Mouse (Mus musculus): ENCODE measurements at regions not wholly inside any gene's neighbourhood (a gene's known extent, or its start where the extent isn't known, plus 50 kb on each side); places are given as distances from the start of the nearest gene placed in this dataset.

- H3K4me1 ChIP-seq (replicated peaks): no peaks in the 10 kb centered on the region
- no peak overlapping the region for H3K27ac ChIP-seq
- no peaks in the 10 kb centered on the region for H3K9me3 ChIP-seq
- H3K4me3 ChIP-seq: no peak overlapping the region
- DNase-seq (ENCODE audit: low spot score): no peak
- H3K27me3 ChIP-seq (ENCODE audit: insufficient read depth, poor library complexity, severe bottlenecking): no peaks in the 10 kb centered on the region
- 75% methylated on average over 2 of the region's 2 CpGs for whole genome bisulfite sequencing
- H3K36me3 ChIP-seq: no peaks in the 10 kb centered on the region
Measured at GRCm38 (mm10) chr13:81852309-81852978, 69.6 kb downstream of the Cetn3 start.

GRCm38 (mm10) chr13:81856072-81856471 is 73.2 kb downstream of the Cetn3 start:
- H3K9me3 ChIP-seq: no peaks in the 10 kb centered on the region
- WGBS: 64% methylated on average over 4 of the region's 4 CpGs
- H3K27me3 ChIP-seq (ENCODE audit: insufficient read depth, poor library complexity, severe bottlenecking): no peaks in the 10 kb centered on the region
- H3K27ac ChIP-seq: no peak overlapping the region
- no peak overlapping the region for H3K4me3 ChIP-seq
- DNase-seq (ENCODE audit: low spot score): no peak
- H3K36me3 ChIP-seq: no peaks in the 10 kb centered on the region
- no peaks in the 10 kb centered on the region for H3K4me1 ChIP-seq (replicated peaks)

GRCm38 (mm10) chr13:81860683-81861082 is 77.8 kb downstream of the Cetn3 start:
- no peak for DNase-seq (ENCODE audit: low spot score)
- H3K27ac ChIP-seq: no peak overlapping the region
- WGBS: 84% methylated on average over 4 of the region's 4 CpGs
- H3K9me3 ChIP-seq: no peaks in the 10 kb centered on the region
- no peaks in the 10 kb centered on the region for H3K4me1 ChIP-seq (replicated peaks)
- no peak overlapping the region for H3K4me3 ChIP-seq
- H3K27me3 ChIP-seq (ENCODE audit: insufficient read depth, poor library complexity, severe bottlenecking): no peaks in the 10 kb centered on the region
- no peaks in the 10 kb centered on the region for H3K36me3 ChIP-seq

- Histone ChIP-seq H3K4me1 (replicated peaks) (no peaks in the 10 kb centered on the region), H3K36me3 (no peaks in the 10 kb centered on the region), H3K27ac (no peak overlapping the region), H3K9me3 (no peaks in the 10 kb centered on the region), H3K27me3 (ENCODE audit: insufficient read depth, poor library complexity, severe bottlenecking) (no peaks in the 10 kb centered on the region), H3K4me3 (no peak overlapping the region)
- DNase-seq (ENCODE audit: low spot score): no peak
- WGBS: 84% methylated on average over 5 of the region's 5 CpGs
Measured at GRCm38 (mm10) chr13:81861886-81862600, 79.2 kb downstream of the Cetn3 start.

- WGBS: 76% methylated on average over 9 of the region's 9 CpGs
- Histone ChIP-seq H3K9me3 (no peaks in the 10 kb centered on the region), H3K4me3 (no peak overlapping the region), H3K36me3 (no peaks in the 10 kb centered on the region), H3K4me1 (replicated peaks) (peaks cover 7% of the 10 kb centered on the region; the same call in 1 of the 2 replicates), H3K27me3 (ENCODE audit: insufficient read depth, poor library complexity, severe bottlenecking) (no peaks in the 10 kb centered on the region), H3K27ac (no peak overlapping the region)
- no peak for DNase-seq (ENCODE audit: low spot score)
Measured at GRCm38 (mm10) chr13:81871226-81871625, 88.3 kb downstream of the Cetn3 start.

- no peak overlapping the region for H3K27ac ChIP-seq
- WGBS: 79% methylated on average over 6 of the region's 6 CpGs
- H3K9me3 ChIP-seq: no peaks in the 10 kb centered on the region
- H3K4me3 ChIP-seq: no peak overlapping the region
- no peaks in the 10 kb centered on the region for H3K4me1 ChIP-seq (replicated peaks)
- no peaks in the 10 kb centered on the region for H3K36me3 ChIP-seq
- DNase-seq (ENCODE audit: low spot score): no peak
- no peaks in the 10 kb centered on the region for H3K27me3 ChIP-seq (ENCODE audit: insufficient read depth, poor library complexity, severe bottlenecking)
Measured at GRCm38 (mm10) chr13:81885879-81886278, 103.0 kb downstream of the Cetn3 start.

- no peaks in the 10 kb centered on the region for H3K4me1 ChIP-seq (replicated peaks)
- H3K27me3 ChIP-seq (ENCODE audit: insufficient read depth, poor library complexity, severe bottlenecking): no peaks in the 10 kb centered on the region
- H3K4me3 ChIP-seq: no peak overlapping the region
- no peaks in the 10 kb centered on the region for H3K9me3 ChIP-seq
- DNase-seq (ENCODE audit: low spot score): no peak
- H3K27ac ChIP-seq: no peak overlapping the region
- no peaks in the 10 kb centered on the region for H3K36me3 ChIP-seq
- WGBS: 84% methylated on average over 4 of the region's 4 CpGs
Measured at GRCm38 (mm10) chr13:81930266-81930665, 147.4 kb downstream of the Cetn3 start.

GRCm38 (mm10) chr13:81931199-81931598 is 148.3 kb downstream of the Cetn3 start:
- no peak for DNase-seq (ENCODE audit: low spot score)
- 93% methylated on average over 2 of the region's 2 CpGs for WGBS

GRCm38 (mm10) chr13:81937061-81937460 is 154.2 kb downstream of the Cetn3 start:
- no peaks in the 10 kb centered on the region for H3K27me3 ChIP-seq (ENCODE audit: insufficient read depth, poor library complexity, severe bottlenecking)
- no peak overlapping the region for H3K4me3 ChIP-seq
- 81% methylated on average over 3 of the region's 3 CpGs for WGBS
- H3K4me1 ChIP-seq (replicated peaks): no peaks in the 10 kb centered on the region
- H3K36me3 ChIP-seq: no peaks in the 10 kb centered on the region
- no peak overlapping the region; the same call in 1 of the 2 replicates for H3K27ac ChIP-seq
- no peaks in the 10 kb centered on the region for H3K9me3 ChIP-seq
- no peak for DNase-seq (ENCODE audit: low spot score)

More at GRCm38 (mm10) chr13:81931199-81931598, 148.3 kb downstream of the Cetn3 start:
- H3K27ac ChIP-seq: no peak overlapping the region
- no peaks in the 10 kb centered on the region for H3K36me3 ChIP-seq
- no peaks in the 10 kb centered on the region for H3K4me1 ChIP-seq (replicated peaks)
- H3K4me3 ChIP-seq: no peak overlapping the region
- no peaks in the 10 kb centered on the region for H3K27me3 ChIP-seq (ENCODE audit: insufficient read depth, poor library complexity, severe bottlenecking)
- no peaks in the 10 kb centered on the region for H3K9me3 ChIP-seq

GRCm38 (mm10) chr13:81944047-81944446 is 161.2 kb downstream of the Cetn3 start:
- H3K27ac ChIP-seq: no peak overlapping the region
- DNase-seq (ENCODE audit: low spot score): peak; percentile 78
- 15% methylated on average over 9 of the region's 9 CpGs for WGBS
- peak overlapping the region; percentile 36; the same call in 1 of the 2 replicates for H3K4me3 ChIP-seq
- H3K4me1 ChIP-seq (replicated peaks): peaks cover 14% of the 10 kb centered on the region
- no peaks in the 10 kb centered on the region for H3K9me3 ChIP-seq
- H3K36me3 ChIP-seq: no peaks in the 10 kb centered on the region
- H3K27me3 ChIP-seq (ENCODE audit: insufficient read depth, poor library complexity, severe bottlenecking): no peaks in the 10 kb centered on the region

- Histone ChIP-seq H3K27me3 (ENCODE audit: insufficient read depth, poor library complexity, severe bottlenecking) (no peaks in the 10 kb centered on the region), H3K4me1 (replicated peaks) (peaks cover 14% of the 10 kb centered on the region), H3K36me3 (no peaks in the 10 kb centered on the region), H3K27ac (no peak overlapping the region), H3K9me3 (no peaks in the 10 kb centered on the region), H3K4me3 (peak overlapping the region; percentile 36; the same call in 1 of the 2 replicates)
- DNase-seq (ENCODE audit: low spot score): peak; percentile 10
- WGBS: 57% methylated on average over 6 of the region's 6 CpGs
Measured at GRCm38 (mm10) chr13:81944469-81944868, 161.6 kb downstream of the Cetn3 start.

GRCm38 (mm10) chr13:81945741-81946140 is 162.9 kb downstream of the Cetn3 start:
- Histone ChIP-seq H3K27ac (no peak overlapping the region), H3K27me3 (ENCODE audit: insufficient read depth, poor library complexity, severe bottlenecking) (no peaks in the 10 kb centered on the region), H3K4me1 (replicated peaks) (peaks cover 14% of the 10 kb centered on the region), H3K36me3 (no peaks in the 10 kb centered on the region), H3K4me3 (peak overlapping the region; percentile 41), H3K9me3 (no peaks in the 10 kb centered on the region)
- 4% methylated on average over 9 of the region's 9 CpGs for WGBS
- peak; percentile 41 for DNase-seq (ENCODE audit: low spot score)

GRCm38 (mm10) chr13:81965431-81965830 is 182.6 kb downstream of the Cetn3 start:
- H3K4me3 ChIP-seq: no peak overlapping the region
- H3K36me3 ChIP-seq: no peaks in the 10 kb centered on the region
- WGBS: 91% methylated on average over 2 of the region's 2 CpGs
- no peaks in the 10 kb centered on the region for H3K27me3 ChIP-seq (ENCODE audit: insufficient read depth, poor library complexity, severe bottlenecking)
- H3K4me1 ChIP-seq (replicated peaks): no peaks in the 10 kb centered on the region
- H3K9me3 ChIP-seq: no peaks in the 10 kb centered on the region
- no peak for DNase-seq (ENCODE audit: low spot score)
- H3K27ac ChIP-seq: no peak overlapping the region
